Mouse (Mus musculus) limb, embryonic 15.5 days (tissue): ENCODE results near the gene C2cd3. TPM values are rescaled to one million over a fixed set of nuclear protein-coding genes. Genes with fewer than 3 reads are reported as not detected.

Experiments used
- ATAC-seq: fragments of 200-750 bp; cut with Nextera tagmentation; 2 replicates; pipeline ENCODE4 v1.8.0; 2017; ENCODE audit warnings: low read depth, moderate TSS enrichment; ENCODE audit not compliant: insufficient number of reproducible peaks, low FRiP score, low TSS enrichment
- H3K27ac ChIP-seq: fragments of 300-500 bp; sonication (generic); 2 replicates; pipeline ENCODE4 v1.5.1; 2015; ENCODE audit warnings: moderate library complexity, mild to moderate bottlenecking, inconsistent platforms
- H3K27me3 ChIP-seq: fragments of 300-500 bp; sonication (generic); 2 replicates; pipeline ENCODE4 v1.6.1; 2015; ENCODE audit warnings: inconsistent platforms
- H3K36me3 ChIP-seq: fragments of 300-500 bp; sonication (generic); 2 replicates; pipeline ENCODE4 v1.6.1; 2015; ENCODE audit warnings: inconsistent platforms
- H3K4me1 ChIP-seq: fragments of 300-500 bp; sonication (generic); 2 replicates; pipeline ENCODE4 v1.6.1; 2015; ENCODE audit warnings: inconsistent platforms
- H3K4me2 ChIP-seq: fragments of 300-500 bp; sonication (generic); 2 replicates; pipeline ENCODE4 v1.6.1; 2015; ENCODE audit warnings: mild to moderate bottlenecking, inconsistent platforms
- H3K4me3 ChIP-seq: fragments of 300-500 bp; sonication (generic); 2 replicates; pipeline ENCODE4 v1.5.1; 2015; ENCODE audit warnings: mild to moderate bottlenecking, inconsistent platforms
- H3K9ac ChIP-seq: fragments of 300-500 bp; sonication (generic); 2 replicates; pipeline ENCODE4 v1.6.1; 2015; ENCODE audit warnings: inconsistent platforms
- H3K9me3 ChIP-seq: fragments of 300-500 bp; sonication (generic); 2 replicates; pipeline ENCODE4 v1.6.1; 2016; ENCODE audit warnings: inconsistent platforms
- WGBS: fragments of 180-500 bp; shearing (Covaris S2); methylation state at CpG from one replicate; pipeline ENCODE4 v1.1.7; 2015; 5-methylcytosine and 5-hydroxymethylcytosine counted together
- polyA plus RNA-seq: library from polyadenylated mRNA; unstranded; fragments of >200 nt; fragmentation: Nextera tagmentation; extraction: Ambion mirVana; gene quantifications from 2 replicates; pipeline ENCODE4 v1.2.1, GENCODE M21; 2015

C2cd3 gene
- polyA plus RNA-seq: 16.8 and 19.7 TPM in 2 replicates

DNA sequence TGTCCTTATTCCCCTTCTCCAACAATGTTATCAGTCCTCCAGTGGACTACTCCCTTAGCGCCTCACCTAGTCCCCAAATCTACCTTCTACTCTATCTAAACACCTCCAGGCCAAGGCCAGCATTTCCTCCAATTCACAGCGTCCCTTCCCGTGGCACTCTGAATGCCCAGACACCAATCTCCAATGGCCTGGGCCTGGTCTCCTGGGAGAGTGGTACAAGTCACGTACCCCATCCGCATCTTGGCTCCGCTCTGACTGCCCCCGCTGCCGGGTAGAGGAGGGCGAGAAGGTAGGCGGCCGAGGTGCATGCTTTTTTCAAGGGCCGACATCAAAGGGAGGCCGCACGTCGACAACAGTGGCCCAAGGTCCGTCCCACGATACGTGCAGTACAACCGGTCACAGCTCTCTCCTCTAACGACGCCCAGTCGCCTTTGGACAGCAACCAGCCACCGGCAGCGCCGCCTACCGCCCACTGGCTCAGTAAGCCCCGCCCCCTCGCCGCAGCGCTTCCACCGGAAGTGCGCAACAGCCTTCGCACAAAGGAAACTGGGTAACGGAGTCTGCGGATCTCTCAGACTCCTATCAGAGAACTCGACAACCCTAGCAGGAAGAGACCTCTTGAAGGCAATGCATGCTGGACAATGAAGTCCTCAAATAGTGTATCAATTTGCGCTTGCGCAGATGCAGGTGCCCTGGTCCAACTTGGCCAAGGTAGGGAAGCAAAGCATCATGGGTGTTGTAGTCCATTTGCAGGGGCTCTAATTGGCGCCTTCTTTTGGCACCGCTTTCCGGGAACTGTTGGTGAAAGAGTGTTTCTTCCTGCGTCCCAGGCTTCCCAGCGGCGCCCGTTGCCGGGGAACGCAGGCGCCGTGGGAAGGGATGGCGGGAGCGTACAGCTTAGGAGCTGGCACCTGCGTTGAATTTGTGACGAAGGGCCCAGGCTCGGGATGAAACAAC lies at the start of gene C2cd3, which contains the start of gene Ppme1:
Gene C2cd3, plus strand, starts transcription at position 739 of the 957 bp plus-strand sequence.
Gene Ppme1, minus strand, starts transcription at position 813 of the 957 bp plus-strand sequence.
- Histone ChIP-seq H3K9ac (peak within 1 kb of the TSS; percentile 74), H3K27me3 (no peaks in the 10 kb centered on the region), H3K4me2 (peak within 1 kb of the TSS; percentile 63), H3K27ac (peak within 1 kb of the TSS; percentile 89), H3K36me3 (peaks cover 8% of the 10 kb centered on the region; the same call in 1 of the 2 replicates), H3K9me3 (no peaks in the 10 kb centered on the region), H3K4me1 (peaks cover 14% of the 10 kb centered on the region), H3K4me3 (peak within 1 kb of the TSS; percentile 70)
- WGBS: under 1% methylated on average over 54 of the region's 54 CpGs
- ATAC-seq: peak; percentile 99

DNA sequence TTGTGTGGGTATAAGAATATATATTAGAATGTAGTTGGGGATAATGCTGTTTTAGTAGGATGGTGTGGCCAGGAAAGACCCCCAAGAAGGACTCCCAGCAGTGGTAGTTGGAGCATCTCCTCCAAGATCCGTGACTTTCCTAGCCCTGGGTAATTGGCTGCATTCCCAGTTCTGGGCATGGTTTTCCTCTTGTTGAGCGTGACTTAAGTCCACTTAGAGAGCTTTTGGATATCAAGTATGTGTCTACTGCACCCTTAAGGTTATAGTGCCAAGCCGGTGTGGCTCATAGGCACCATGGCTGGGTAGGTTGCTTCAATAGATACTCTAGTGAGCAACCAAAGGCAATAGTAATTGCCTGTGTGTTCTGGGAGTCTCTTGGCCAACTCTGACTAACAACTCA lies 48.3 kb upstream of the C2cd3 start:
- 69% methylated on average over 3 of the region's 3 CpGs for WGBS
- Histone ChIP-seq H3K36me3 (peaks cover 57% of the 10 kb centered on the region), H3K27ac (no peak overlapping the region), H3K9ac (no peak overlapping the region), H3K9me3 (no peaks in the 10 kb centered on the region), H3K4me2 (no peak overlapping the region), H3K27me3 (no peaks in the 10 kb centered on the region), H3K4me1 (peaks cover 3% of the 10 kb centered on the region; the same call in 1 of the 2 replicates), H3K4me3 (no peak overlapping the region)
- no peak for ATAC-seq

DNA sequence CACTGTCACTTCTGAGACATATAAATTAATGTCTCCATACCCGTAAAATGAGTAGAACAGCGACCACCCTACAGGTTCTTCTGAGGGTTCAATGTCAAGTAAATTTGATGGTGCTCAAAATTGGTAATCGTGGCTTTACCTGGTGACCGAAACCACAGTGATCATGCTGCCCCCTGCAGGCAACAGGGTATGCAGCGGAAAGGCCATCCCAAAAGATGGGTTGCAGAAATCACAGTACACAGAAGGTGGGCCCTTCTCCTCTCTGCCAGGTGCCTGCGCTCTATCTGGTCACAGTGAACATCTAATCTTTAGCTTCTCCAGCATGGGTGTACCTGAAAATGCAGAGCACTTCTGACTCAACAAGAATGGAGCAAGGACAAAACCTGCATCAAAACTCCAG lies 46.6 kb upstream of the C2cd3 start:
- H3K36me3 ChIP-seq: peaks cover 54% of the 10 kb centered on the region
- H3K9ac ChIP-seq: no peak overlapping the region
- H3K9me3 ChIP-seq: no peaks in the 10 kb centered on the region
- ATAC-seq: no peak
- peaks cover 3% of the 10 kb centered on the region; the same call in 1 of the 2 replicates for H3K4me1 ChIP-seq
- H3K4me3 ChIP-seq: no peak overlapping the region
- H3K4me2 ChIP-seq: no peak overlapping the region
- no peaks in the 10 kb centered on the region for H3K27me3 ChIP-seq
- WGBS: 70% methylated on average over 6 of the region's 6 CpGs
- H3K27ac ChIP-seq: no peak overlapping the region

DNA sequence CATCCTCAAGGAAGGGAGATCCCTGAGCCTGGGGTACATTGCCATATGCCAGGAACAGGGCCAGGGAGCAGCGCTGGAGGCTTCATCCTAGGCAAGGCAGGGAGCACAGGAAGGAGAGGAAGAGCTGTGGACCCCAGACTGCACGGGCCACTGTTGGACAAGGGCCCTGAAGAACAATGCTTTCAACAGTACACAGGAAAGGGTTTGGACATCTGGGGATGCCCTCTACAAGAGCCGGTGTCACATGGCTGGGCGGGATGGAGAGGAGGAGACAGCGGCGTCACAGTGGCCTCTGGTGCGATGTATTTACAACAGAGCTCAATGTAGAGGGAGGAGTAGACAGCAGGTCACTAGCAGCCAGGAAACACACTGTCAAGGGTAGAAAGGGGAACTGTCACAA lies 44.5 kb upstream of the C2cd3 start:
- no peak overlapping the region for H3K4me2 ChIP-seq
- WGBS: 86% methylated on average over 7 of the region's 7 CpGs
- no peaks in the 10 kb centered on the region for H3K9me3 ChIP-seq
- ATAC-seq: no peak
- H3K9ac ChIP-seq: no peak overlapping the region
- H3K27me3 ChIP-seq: no peaks in the 10 kb centered on the region
- peaks cover 3% of the 10 kb centered on the region; the same call in 1 of the 2 replicates for H3K4me1 ChIP-seq
- H3K27ac ChIP-seq: no peak overlapping the region
- H3K4me3 ChIP-seq: no peak overlapping the region
- peaks cover 70% of the 10 kb centered on the region for H3K36me3 ChIP-seq

DNA sequence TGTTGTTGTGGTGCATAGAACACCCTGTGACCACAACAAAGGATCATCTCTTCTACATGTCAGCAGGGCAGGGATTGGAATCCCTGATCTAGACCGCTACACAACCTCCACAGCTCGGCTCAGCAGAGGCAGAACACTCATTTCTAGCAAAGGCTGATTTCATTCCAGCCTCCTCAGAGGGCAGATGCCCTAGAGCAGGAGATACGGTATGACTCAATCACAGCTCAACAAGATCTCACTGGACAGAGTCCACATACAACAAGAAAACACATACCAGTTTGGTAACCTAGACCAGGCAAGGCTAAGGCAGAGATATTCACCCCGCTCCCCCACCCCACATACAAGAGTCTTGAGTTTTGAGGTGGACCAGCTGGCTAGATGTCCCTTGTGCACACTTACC lies 43.4 kb upstream of the C2cd3 start:
- 90% methylated on average over 4 of the region's 4 CpGs for WGBS
- H3K4me1 ChIP-seq: peaks cover 3% of the 10 kb centered on the region; the same call in 1 of the 2 replicates
- H3K27me3 ChIP-seq: no peaks in the 10 kb centered on the region

DNA sequence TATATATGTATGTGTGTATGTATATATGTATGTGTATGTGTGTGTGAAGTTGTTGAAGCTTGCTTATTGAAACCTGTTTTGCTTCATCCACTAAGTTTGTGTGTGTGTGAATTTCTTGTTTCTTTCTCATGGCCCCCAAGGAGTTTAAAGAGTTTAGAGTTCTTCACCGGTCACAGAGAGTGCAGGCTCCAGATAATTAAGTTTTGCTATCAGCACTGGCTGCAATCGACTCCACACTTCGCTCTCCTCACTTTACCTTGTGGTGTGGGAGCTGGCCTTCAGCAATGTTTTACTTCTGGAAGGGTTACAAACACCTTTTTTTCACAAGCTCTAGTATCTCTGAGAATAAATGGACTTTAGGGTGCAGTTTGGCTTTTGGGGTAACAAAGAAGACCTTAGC lies 40.8 kb upstream of the C2cd3 start:
- 90% methylated on average over 3 of the region's 3 CpGs for WGBS
- no peak for ATAC-seq
- H3K4me3 ChIP-seq: no peak overlapping the region
- H3K36me3 ChIP-seq: peaks cover 90% of the 10 kb centered on the region
- H3K9me3 ChIP-seq: no peaks in the 10 kb centered on the region
- peaks cover 3% of the 10 kb centered on the region; the same call in 1 of the 2 replicates for H3K4me1 ChIP-seq
- no peak overlapping the region for H3K4me2 ChIP-seq
- no peaks in the 10 kb centered on the region for H3K27me3 ChIP-seq
- no peak overlapping the region for H3K27ac ChIP-seq
- H3K9ac ChIP-seq: no peak overlapping the region

More for the DNA sequence above, 43.4 kb upstream of the C2cd3 start:
- Histone ChIP-seq H3K27ac (no peak overlapping the region), H3K36me3 (peaks cover 80% of the 10 kb centered on the region), H3K4me3 (no peak overlapping the region), H3K9ac (no peak overlapping the region), H3K4me2 (no peak overlapping the region), H3K9me3 (no peaks in the 10 kb centered on the region)
- no peak for ATAC-seq

DNA sequence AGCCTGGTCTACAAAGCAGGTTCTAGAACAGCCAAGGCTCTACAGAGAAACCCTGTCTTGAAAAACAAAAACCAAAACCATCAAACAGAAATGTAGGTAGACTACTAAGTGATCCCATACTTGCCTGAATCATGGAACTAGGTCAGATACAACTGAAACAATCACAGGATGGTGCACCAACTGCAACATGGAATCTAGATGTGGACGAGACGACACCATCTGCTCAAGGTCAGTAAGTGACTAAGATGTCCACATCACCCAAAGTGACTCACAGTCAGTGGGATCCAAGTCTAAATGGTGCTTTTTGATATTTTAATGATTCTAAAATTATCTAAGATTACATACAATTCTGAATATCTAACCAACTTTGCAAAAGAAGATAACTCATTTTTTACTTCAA lies 36.1 kb upstream of the C2cd3 start:
- Histone ChIP-seq H3K4me1 (no peaks in the 10 kb centered on the region), H3K9ac (no peak overlapping the region), H3K27ac (no peak overlapping the region), H3K36me3 (peaks cover 88% of the 10 kb centered on the region), H3K9me3 (no peaks in the 10 kb centered on the region), H3K27me3 (no peaks in the 10 kb centered on the region), H3K4me2 (no peak overlapping the region), H3K4me3 (no peak overlapping the region)
- ATAC-seq: no peak
- WGBS: 95% methylated on average over 2 of the region's 2 CpGs

DNA sequence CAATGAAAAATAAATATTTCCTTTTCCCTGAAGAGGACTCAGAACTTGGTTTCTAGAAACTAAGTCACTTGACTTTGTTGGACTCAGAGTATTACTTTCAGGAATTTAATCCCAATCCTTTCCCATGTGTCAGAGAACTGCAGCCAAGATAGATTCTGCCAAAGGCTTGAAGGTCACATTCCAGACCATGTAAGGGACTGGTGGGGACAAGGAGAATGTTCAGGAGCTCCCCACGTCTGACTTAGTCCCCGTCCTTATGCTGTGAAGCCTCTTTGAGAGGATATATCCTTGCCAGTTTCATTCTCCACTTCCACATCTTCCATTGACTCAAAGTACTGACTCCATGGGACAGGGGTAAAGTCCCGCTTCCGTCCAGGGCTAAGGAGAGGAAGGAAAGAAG lies 17.0 kb upstream of the C2cd3 start:
- ATAC-seq: no peak
- Histone ChIP-seq H3K27ac (no peak overlapping the region), H3K36me3 (peaks cover 10% of the 10 kb centered on the region), H3K27me3 (no peaks in the 10 kb centered on the region), H3K9me3 (no peaks in the 10 kb centered on the region), H3K4me3 (no peak overlapping the region), H3K9ac (no peak overlapping the region), H3K4me1 (no peaks in the 10 kb centered on the region), H3K4me2 (no peak overlapping the region)
- WGBS: 87% methylated on average over 4 of the region's 4 CpGs

DNA sequence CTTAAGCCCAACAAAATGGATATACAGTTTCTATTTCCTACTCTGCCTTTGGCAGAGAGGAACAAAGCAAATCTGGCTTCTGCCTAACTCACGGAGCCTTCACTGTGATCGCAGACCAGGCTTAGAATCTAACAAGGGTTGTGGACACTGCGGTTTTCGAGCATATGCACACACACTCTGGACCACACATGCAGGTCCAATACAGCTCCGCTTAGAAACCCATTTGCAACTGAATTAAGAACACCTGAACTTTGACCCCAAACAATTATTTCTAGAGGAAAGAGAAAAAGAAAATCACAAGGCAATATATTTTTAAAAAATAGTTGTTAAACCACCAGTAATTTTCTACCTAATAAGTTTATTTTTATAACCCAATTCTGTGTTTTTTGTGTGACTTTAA lies 15.7 kb upstream of the C2cd3 start:
- no peaks in the 10 kb centered on the region for H3K9me3 ChIP-seq
- H3K27ac ChIP-seq: no peak overlapping the region
- H3K4me2 ChIP-seq: no peak overlapping the region
- no peak overlapping the region for H3K9ac ChIP-seq
- H3K36me3 ChIP-seq: peaks cover 6% of the 10 kb centered on the region
- no peaks in the 10 kb centered on the region for H3K4me1 ChIP-seq
- ATAC-seq: no peak
- H3K4me3 ChIP-seq: no peak overlapping the region
- H3K27me3 ChIP-seq: no peaks in the 10 kb centered on the region
- whole genome bisulfite sequencing: 80% methylated on average over 5 of the region's 5 CpGs

DNA sequence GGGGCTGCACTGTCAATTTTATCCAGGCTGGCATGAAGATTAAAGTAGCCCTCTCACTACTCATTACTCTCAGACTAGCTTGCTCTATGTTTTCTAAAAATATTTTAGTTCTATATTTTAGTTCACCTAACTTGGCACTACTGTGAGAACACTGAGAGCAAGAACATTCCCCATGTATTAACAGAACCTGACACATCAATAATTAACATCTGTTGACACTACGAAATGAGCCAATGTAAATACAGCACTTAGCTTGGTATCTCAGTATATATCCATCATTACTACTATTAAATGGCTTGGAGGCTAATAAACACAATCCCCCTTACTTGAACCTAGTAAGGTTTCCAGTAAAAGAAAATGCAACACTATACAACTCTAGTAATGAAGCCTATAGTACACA lies 15.3 kb upstream of the C2cd3 start:
- no peak overlapping the region for H3K4me3 ChIP-seq
- H3K9ac ChIP-seq: no peak overlapping the region
- WGBS: 85% methylated on average over 1 of the region's 1 CpGs
- ATAC-seq: no peak
- H3K9me3 ChIP-seq: no peaks in the 10 kb centered on the region
- no peak overlapping the region for H3K4me2 ChIP-seq
- H3K36me3 ChIP-seq: 0 out of 2 replicates have a peak, but pooled peaks cover 4% of the 10 kb centered on the region
- no peaks in the 10 kb centered on the region for H3K4me1 ChIP-seq
- H3K27me3 ChIP-seq: no peaks in the 10 kb centered on the region
- no peak overlapping the region for H3K27ac ChIP-seq

DNA sequence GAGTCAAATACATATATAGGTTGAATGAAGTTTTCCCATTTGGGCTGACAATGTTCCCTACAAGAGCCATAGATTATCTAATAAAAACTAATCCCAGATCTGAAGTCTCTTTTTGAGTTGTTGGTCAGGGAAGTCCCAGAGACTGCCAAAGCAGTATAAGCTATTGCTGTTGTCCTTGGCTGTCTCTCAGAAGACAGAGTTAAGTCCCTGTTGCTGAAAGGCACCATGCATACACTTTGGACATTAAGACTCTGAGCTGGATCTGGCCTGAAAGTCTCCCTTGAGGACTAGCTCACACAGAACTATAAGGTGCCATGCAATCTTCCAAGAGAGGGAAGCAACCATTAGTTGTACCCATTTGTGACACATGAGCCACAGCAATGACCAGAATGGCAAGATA lies 14.2 kb upstream of the C2cd3 start:
- no peaks in the 10 kb centered on the region for H3K27me3 ChIP-seq
- no peak overlapping the region for H3K4me2 ChIP-seq
- 0 out of 2 replicates have a peak, but pooled peaks cover 4% of the 10 kb centered on the region for H3K36me3 ChIP-seq
- no peaks in the 10 kb centered on the region for H3K9me3 ChIP-seq
- no peak overlapping the region for H3K4me3 ChIP-seq
- ATAC-seq: no peak
- no peak overlapping the region for H3K27ac ChIP-seq
- H3K9ac ChIP-seq: no peak overlapping the region
- H3K4me1 ChIP-seq: no peaks in the 10 kb centered on the region

DNA sequence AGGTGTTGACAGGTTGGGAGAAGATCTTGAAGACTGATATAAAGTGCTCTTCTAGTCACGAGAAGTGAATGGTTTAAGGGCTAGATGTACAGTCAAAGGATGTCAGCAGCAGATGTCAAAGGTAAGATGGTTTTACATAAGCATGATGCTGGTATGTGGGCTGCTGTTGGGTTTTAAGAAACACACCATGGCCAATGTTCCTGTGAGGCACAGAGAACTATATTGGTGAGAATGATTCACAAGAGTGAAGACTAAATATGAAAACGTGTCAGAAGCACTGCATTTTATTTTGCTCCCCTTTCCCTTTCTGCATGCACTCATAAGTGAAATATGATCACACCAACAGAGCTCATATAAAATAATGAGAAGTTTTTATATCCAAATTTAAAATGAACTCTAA lies 8.9 kb upstream of the C2cd3 start:
- WGBS: 67% methylated on average over 2 of the region's 2 CpGs
- H3K9ac ChIP-seq: no peak overlapping the region
- no peak overlapping the region for H3K4me3 ChIP-seq
- H3K27ac ChIP-seq: no peak overlapping the region
- no peak overlapping the region for H3K4me2 ChIP-seq
- no peaks in the 10 kb centered on the region for H3K36me3 ChIP-seq
- H3K4me1 ChIP-seq: no peaks in the 10 kb centered on the region
- H3K27me3 ChIP-seq: no peaks in the 10 kb centered on the region
- no peaks in the 10 kb centered on the region for H3K9me3 ChIP-seq
- no peak for ATAC-seq
